Mouse (Mus musculus): ENCODE data around the gene Olfr180.

Olfr180 gene

GRCm38 (mm10) chr16:58929292-58929691 lies at the start of gene Olfr180:
Gene Olfr180, minus strand, starts transcription at chr16:58929392.
- no peak for DNase-seq (ENCODE audit: low spot score in 2 of 2)

DNA sequence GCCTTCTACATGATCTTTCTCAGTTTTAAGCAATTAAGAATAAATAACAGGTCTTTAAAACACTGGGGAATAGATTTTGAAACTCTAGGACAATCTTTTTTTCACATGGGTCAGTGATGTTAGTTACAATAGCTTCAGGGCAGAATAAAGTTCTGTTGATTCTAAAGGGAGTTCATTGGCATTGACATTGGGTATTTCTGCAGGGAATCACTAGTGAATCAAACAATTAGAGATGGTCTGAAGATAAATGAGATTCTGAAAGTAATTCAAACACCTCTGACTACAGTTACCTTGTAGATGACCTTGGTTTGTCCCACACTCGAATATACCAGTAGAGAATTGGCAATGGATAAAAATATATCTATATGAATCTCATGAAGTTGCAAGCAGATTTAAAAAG lies 537 bp downstream of the Olfr180 start, which contains the start of gene Olfr181:
TSS of gene Olfr181 (minus strand) at position 101 of the 400 bp plus-strand sequence.
- DNase-seq (ENCODE audit: low spot score in 2 of 2) = no peak

GRCm38 (mm10) chr16:58891963-58892362 lies 37.2 kb downstream of the Olfr180 start, which contains the start of gene Olfr178:
Gene Olfr178, minus strand, starts transcription at chr16:58892063.
- DNase-seq (ENCODE audit: low spot score in 2 of 2) = no peak

DNA sequence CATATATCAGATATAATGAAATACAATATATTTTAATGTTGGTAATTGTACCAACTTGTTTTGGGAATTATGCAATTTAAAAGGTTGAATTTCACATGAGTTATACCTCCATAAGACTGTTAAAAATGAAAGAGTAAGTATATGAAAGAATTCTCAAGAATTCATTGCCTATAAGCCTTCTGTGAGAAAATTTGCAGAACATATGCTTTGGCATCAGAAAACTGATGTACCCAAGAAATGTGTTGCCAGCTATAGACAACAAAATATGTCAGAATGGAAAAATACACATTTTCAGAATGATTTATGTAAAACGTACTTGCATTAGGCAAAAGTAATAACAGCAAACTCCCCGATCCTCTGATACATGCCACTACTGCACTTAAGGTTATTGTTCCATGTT lies 44.8 kb downstream of the Olfr180 start:
- no peak for DNase-seq (ENCODE audit: low spot score in 2 of 2)

- DNase-seq (ENCODE audit: low spot score in 2 of 2) = no peak
Measured at GRCm38 (mm10) chr16:58874668-58875067, 54.5 kb downstream of the Olfr180 start, which contains the start of gene Olfr177. Gene Olfr177, minus strand, starts transcription at chr16:58874768.

All from urinary bladder, postnatal 36 days (tissue).